Mouse (Mus musculus) gastrocnemius, adult 2 months (tissue): ENCODE results near the gene Pelo. TPM values are rescaled to one million over a fixed set of nuclear protein-coding genes. Genes with fewer than 3 reads are reported as not detected.

Experiments used
- DNase-seq: peaks from one replicate; pipeline ENCODE4 v3.0.0; 2022
- H3K27ac ChIP-seq: fragments of 200-600 bp; 2 replicates; pipeline ENCODE4 v1.8.1; 2022; ENCODE audit warnings: mild to moderate bottlenecking
- H3K4me3 ChIP-seq: fragments of 200-600 bp; 2 replicates; pipeline ENCODE4 v1.8.1; 2022; ENCODE audit warnings: mild to moderate bottlenecking, moderate library complexity
- CTCF ChIP-seq: fragments of 200-600 bp; IDR thresholded peaks from 2 replicates; pipeline ENCODE4 v1.8.1; 2022; ENCODE audit warnings: antibody characterized with exemption, mild to moderate bottlenecking, moderate library complexity
- intact Hi-C: fragments of 180-260 bp; cut with DNase I; formaldehyde crosslinking; loops from one replicate; pipeline ENCODE4 v1.15.1; 2025
- total RNA-seq, 2 experiments: library from RNA; stranded (reverse); gene quantifications; 2 replicates each; pipeline ENCODE4 v1.2.3; 2021

Gene Pelo
- total RNA-seq, 2 experiments from 2014 or later, result 10.5 to 10.7 TPM

- Histone ChIP-seq H3K4me3 (no peak overlapping the region), H3K27ac (no peak overlapping the region)
- DNase-seq, result no peak
- intact Hi-C loops, result loop anchor here (5.0 kb wide), 1 partner anchor 50 kb away; no protein-coding TSS in a partner anchor
- TF ChIP-seq CTCF, result no peak
Measured at GRCm38 (mm10) chr13:115067324-115067967, 22.5 kb downstream of the Pelo start.

DNA sequence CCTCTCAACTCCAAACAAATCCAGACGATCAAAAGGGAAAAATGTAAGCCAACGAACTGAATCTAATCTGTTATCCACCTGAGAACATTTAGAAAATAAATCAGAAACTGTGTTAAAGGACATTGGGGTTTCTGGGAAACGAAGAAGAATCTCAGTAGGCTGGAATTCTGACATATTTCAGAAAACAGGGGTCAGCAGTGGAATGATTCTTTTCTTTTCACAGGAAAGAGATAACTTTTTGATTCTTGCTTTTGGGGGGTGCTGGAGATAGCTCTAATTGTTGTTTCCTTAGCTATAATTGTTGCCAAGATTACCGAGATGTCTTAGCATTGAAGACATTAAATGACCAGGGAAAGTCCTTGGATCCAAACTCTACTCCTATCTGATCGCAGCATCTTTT is 32.4 kb downstream of the Pelo start:
- intact Hi-C loops, result no loop called here
- Histone ChIP-seq H3K27ac (peak overlapping the region; percentile 51), H3K4me3 (no peak overlapping the region)
- TF ChIP-seq CTCF, result no peak
- no peak for DNase-seq

DNA sequence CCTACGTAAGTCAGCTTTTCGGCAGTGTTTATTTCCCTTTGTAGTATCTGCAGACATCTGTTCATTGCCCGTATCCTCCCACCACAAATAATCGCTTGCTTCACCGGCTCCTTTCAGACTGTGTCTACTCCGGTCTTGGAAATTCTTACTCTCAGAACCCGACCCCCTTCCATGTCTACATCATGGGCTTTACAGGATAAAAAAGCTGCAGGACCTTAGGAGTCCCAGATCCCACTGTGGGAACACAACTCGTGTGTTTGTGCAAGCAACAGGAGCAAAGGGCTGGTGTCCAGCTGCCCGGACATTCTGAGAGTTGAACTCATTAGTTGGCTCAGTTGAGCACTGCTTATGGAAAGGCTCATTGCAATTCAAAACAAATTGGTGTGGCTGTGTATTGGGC is 35.2 kb downstream of the Pelo start:
- no peak for DNase-seq

DNA sequence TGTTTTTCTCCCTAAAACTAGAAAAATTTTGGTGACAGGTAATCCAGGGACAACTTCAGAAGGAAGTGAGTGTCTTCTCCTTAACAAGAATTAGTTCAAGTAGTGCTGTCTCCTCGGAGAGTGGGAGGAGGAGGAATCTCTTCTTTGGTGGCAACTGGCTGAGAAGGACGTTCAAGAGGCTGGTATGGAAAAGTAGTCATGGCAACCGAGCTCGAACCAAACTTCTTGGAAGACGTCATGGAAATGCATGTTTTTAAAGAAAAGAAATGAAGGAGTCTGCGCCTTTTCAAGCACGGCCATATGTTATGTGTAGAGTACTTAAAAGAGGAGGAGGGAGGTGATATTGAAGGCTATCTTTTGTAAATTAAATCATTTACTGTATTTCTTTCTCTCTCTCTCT is 37.4 kb downstream of the Pelo start:
- intact Hi-C loops, result no loop called here
- peak overlapping the region; percentile 41; the same call in 1 of the 2 replicates for H3K27ac ChIP-seq
- TF ChIP-seq CTCF, result no peak
- H3K4me3 ChIP-seq, result peak overlapping the region; percentile 61
- DNase-seq, result no peak

More for the DNA sequence above, 35.2 kb downstream of the Pelo start:
- intact Hi-C loops, result no loop called here
- no peak for TF ChIP-seq CTCF
- Histone ChIP-seq H3K27ac (peak overlapping the region; percentile 49; the same call in 1 of the 2 replicates), H3K4me3 (peak overlapping the region; percentile 25; the same call in 1 of the 2 replicates)

DNA sequence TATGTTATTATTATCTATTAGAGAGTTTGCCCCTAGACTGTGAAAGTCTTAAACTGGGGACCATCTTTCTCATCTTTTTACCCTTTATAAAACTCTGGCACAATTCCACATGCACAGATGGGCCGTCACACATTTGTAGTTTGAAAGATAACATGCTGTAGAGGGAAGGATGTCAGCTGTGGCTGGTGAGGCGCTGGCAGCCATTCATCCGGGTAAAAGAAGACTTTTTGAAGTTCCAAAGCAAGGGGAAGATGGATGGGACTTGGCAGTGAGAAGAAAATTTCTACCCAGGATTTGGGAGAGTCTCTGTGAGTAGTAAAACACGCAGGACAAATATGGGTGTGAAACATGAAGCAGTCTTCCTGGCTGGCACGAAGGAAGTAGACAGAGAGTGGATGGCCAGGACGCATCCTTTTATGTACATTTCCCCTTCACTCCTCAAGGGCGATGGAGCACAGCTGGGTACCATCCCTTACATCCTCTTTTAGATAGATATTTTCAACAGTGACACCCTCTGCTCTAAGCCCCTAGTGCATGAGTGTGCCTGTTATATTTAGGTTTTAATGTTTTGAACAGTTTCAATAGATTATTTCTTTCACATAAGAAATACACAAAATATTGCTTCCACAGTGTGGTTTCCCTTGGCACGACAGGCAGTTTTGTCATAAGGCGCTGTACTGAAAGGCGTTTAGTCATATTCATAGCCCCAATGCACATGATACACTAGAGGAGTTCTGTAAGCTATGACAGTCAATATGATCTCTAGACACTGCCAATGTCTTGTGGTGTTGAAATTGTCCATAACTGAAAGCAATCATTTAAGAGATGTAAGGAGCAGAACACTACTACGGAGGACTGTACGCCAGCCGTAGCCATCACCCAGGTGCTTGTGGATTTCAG is 39.1 kb downstream of the Pelo start:
- H3K27ac ChIP-seq, result no peak overlapping the region; the same call in 1 of the 2 replicates
- H3K4me3 ChIP-seq, result no peak overlapping the region
- TF ChIP-seq CTCF, result no peak
- intact Hi-C loops, result no loop called here
- no peak for DNase-seq

DNA sequence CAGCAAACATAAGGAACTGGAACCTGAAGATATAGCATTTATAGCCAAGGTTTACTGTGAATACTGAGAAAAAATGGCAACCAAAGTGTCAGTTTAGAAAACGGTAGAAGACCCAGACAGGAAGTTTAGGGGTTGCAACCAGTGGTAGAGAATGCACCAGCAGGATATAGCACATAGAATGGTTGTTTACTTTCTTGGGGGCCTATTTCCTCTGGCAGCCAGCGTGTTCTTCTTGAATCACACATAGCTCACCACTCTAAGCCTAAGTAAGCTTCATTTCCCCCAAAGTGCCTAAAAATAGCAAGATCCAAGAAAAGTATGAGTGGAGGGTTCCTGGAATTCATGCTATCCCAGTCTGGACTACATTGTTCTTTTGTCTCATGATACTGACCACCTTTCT is 47.3 kb downstream of the Pelo start:
- no peak for TF ChIP-seq CTCF
- intact Hi-C loops, result no loop called here
- no peak overlapping the region for H3K27ac ChIP-seq
- no peak overlapping the region for H3K4me3 ChIP-seq
- DNase-seq, result no peak

Other genes starting within 250 kb of the Pelo start
- 1 to 10 TPM in 1 of 2 experiments, under 1 TPM in 1; 0.43 to 2.3 TPM for gene Itga2, start 158.1 kb downstream of the Pelo start, total RNA-seq
- gene Gm49395, start 11.7 kb upstream of the Pelo start, total RNA-seq, result 1 to 10 TPM; 2.6 to 3.3 TPM
- gene Itga1, start 11.8 kb upstream of the Pelo start, total RNA-seq, result 10 to 100 TPM in 1 of 2 experiments, 1 to 10 TPM in 1; 7.8 to 12.9 TPM